Mouse (Mus musculus): ENCODE data around the gene Slc25a16.

DNA sequence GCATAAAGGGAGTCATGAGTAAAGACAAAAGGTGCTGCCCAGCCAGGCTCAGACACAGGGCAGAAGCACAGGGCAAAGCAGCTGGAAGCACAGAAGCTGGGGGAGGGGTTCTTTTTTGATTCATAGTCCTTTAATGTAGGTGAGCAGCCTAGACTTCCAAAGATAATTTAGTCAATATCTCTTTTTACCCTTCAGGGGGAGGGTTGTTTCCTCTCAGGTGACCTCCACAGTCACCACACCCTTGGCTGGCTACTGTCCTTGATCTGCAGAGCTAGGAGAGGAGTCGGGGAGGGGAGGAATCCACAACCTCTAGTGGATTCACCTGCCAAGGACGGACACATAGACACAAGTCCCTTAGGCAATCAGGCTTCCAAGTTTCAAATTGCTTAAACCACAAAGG is 22.4 kb upstream of the Slc25a16 start:
- no peak for TF ChIP-seq CTCF (IDR thresholded peaks at IDR 0.05; ENCODE audit: low read depth)
- no peak for TF ChIP-seq EP300 (IDR thresholded peaks at IDR 0.05; ENCODE audit: low read depth)
